Mouse (Mus musculus) right cerebral cortex, postnatal 25 days (tissue): Measurements from ENCODE around the gene Nubp1.

ENCODE experiments used
- DNase-seq: peaks from one replicate; pipeline ENCODE4 v3.0.0; 2022

Gene Nubp1

DNA sequence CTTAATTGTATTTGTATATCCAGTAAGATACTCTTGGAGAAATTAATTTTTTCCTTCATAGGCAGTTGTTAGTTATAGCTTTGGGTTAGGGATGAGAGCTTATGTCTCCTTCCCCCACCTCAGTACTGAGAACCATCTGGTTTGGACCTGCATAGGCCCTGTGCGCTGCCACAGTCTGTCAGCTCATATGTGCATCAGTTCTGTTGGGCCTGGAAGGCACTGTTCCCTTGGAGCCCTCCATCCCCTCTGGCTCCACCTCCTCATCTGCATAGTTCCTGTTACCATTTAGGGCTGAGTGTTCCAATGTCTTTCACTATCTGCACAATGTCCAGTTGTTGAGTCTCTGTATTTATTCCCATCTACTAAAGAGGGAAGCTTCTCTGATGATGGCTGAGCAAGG lies 56.5 kb downstream of the Nubp1 start:
- peak; percentile 16 for DNase-seq

DNA sequence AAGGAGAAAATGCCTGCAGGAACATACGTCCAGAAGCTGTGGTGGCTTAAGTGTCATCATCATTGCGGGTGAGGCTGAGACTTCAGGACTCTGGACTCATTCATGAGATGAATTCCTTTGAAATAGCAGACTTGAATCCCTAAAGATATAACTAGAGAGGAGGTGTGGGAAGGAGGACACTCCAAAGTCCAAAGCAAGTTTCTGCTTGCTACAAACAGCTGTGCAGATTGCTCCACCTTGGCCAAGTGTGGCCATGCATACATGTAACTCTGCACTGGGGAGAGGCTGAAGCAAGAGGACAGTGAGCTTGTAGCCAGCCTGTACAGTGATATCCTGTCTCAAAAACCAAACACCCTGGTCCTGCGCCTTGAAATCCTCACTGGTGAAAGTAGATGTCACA lies 60.2 kb downstream of the Nubp1 start:
- DNase-seq: no peak
